Mouse (Mus musculus): ENCODE measurements around the gene Gal3st4. TPM values are rescaled to one million over a fixed set of nuclear protein-coding genes. Genes with fewer than 3 reads are reported as not detected.
A peak's percentile ranks its signal among the peaks of the same experiment; 100 is the strongest.

Gal3st4 gene
- 6.2 and 6.4 TPM in 2 replicates for polyA plus RNA-seq (2014; fragmentation: Nextera tagmentation; extraction: Ambion mirVana)

DNA sequence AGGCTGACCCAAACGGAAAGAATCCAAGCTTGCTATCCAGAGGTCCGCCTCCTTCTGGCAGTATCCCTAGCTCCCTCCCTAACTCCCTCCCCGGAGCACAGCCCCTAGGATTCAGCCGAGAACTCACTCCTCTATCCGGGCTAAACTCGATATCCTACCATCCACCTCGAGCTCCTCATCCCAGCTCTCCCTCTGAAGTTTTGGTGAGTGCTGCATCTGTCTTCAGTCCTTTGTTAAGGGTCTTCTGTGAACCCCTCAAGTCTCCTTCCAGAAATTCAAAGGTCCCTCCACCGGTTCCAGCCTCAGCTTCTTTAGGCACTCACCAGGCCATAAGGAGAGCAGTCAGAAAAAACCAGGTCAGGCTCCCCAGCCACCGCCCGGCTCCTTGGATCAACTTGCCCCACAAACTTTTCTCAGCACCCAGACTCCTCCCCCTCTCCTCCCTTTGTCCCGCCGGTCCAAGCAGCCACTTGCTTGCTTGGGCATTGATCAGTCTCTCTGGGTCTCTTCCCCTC is at the start of gene Gal3st4:
Gal3st4 (minus strand) TSS at position 432 of the 515 bp plus-strand sequence.
- WGBS: 2% methylated on average over 12 of the region's 12 CpGs
- H3K27me3 ChIP-seq (ENCODE audit: control insufficient read depth, insufficient read depth, low read length): no peaks in the 10 kb centered on the region
- peak within 1 kb of the TSS; percentile 19 for H3K4me3 ChIP-seq (ENCODE audit: low read depth, low read length)
- H3K4me2 ChIP-seq (ENCODE audit: low read depth): peak within 1 kb of the TSS; percentile 37
- peak; percentile 53 for DNase-seq (ENCODE audit: low spot score)
- no peak within 1 kb of the TSS; the same call in 1 of the 2 replicates for H3K27ac ChIP-seq (ENCODE audit: low read depth, low read length)
- H3K36me3 ChIP-seq (ENCODE audit: control insufficient read depth, insufficient read depth, low read length): peaks cover 2% of the 10 kb centered on the region; the same call in 1 of the 2 replicates
- peak; percentile 46; the same call in 1 of the 2 replicates for ATAC-seq (ENCODE audit: insufficient read depth, low FRiP score, low TSS enrichment)
- H3K9me3 ChIP-seq (ENCODE audit: control insufficient read depth, low read length): no peaks in the 10 kb centered on the region
- peak within 1 kb of the TSS; percentile 64 for H3K9ac ChIP-seq (ENCODE audit: low read length)
- peaks cover 26% of the 10 kb centered on the region for H3K4me1 ChIP-seq (ENCODE audit: control insufficient read depth, insufficient read depth, low read length)

DNA sequence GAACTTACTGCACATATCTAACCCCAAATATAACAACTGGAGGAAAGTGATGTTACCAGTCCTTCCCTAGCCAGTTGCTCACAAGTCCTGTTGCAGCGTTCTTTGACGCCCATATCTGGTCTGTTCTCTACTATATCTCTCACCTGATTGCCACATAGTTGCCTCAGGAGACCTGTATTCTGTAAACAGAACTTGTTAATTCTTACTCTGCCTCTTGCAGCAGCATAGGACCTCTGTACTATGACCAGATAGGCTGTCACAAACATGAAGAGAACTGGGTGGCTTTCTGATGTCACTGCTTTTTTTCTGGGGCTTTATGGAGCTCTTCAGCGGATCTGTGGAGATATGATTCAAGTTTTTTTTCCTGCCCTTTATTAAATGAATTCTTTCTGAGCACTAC is 40.2 kb upstream of the Gal3st4 start:
- Histone ChIP-seq H3K4me3 (ENCODE audit: low read depth, low read length) (no peak overlapping the region), H3K4me2 (ENCODE audit: low read depth) (no peak overlapping the region), H3K9me3 (ENCODE audit: control insufficient read depth, low read length) (no peaks in the 10 kb centered on the region), H3K36me3 (ENCODE audit: control insufficient read depth, insufficient read depth, low read length) (no peaks in the 10 kb centered on the region), H3K4me1 (ENCODE audit: control insufficient read depth, insufficient read depth, low read length) (no peaks in the 10 kb centered on the region), H3K9ac (ENCODE audit: low read length) (no peak overlapping the region), H3K27ac (ENCODE audit: low read depth, low read length) (no peak overlapping the region), H3K27me3 (ENCODE audit: control insufficient read depth, insufficient read depth, low read length) (no peaks in the 10 kb centered on the region)
- ATAC-seq (ENCODE audit: insufficient read depth, low FRiP score, low TSS enrichment) (no peak), DNase-seq (ENCODE audit: low spot score) (no peak)
- 90% methylated on average over 3 of the region's 3 CpGs for WGBS

DNA sequence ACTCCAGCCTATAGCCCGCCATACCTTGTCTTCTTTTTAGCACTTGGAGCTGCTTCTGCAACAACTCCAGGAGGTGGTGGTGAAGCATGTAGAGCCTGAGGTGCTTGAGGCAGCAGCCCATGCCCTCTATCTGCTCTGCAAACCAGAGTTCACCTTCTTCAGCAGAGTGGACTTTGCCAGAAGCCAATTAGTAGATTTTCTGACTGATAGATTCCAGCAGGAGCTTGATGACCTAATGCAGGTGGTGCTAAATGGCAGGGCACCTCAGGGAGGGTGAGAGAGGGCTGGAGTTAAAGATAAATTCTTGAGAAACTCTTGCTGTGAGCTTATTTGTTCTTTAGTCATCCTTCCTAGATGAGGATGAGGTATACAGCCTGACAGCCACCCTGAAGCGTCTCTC is 27.0 kb upstream of the Gal3st4 start:
- Histone ChIP-seq H3K36me3 (ENCODE audit: control insufficient read depth, insufficient read depth, low read length) (no peaks in the 10 kb centered on the region), H3K9ac (ENCODE audit: low read length) (no peak overlapping the region), H3K27ac (ENCODE audit: low read depth, low read length) (no peak overlapping the region), H3K9me3 (ENCODE audit: control insufficient read depth, low read length) (no peaks in the 10 kb centered on the region), H3K4me3 (ENCODE audit: low read depth, low read length) (no peak overlapping the region), H3K4me1 (ENCODE audit: control insufficient read depth, insufficient read depth, low read length) (no peaks in the 10 kb centered on the region), H3K4me2 (ENCODE audit: low read depth) (no peak overlapping the region), H3K27me3 (ENCODE audit: control insufficient read depth, insufficient read depth, low read length) (no peaks in the 10 kb centered on the region)
- ATAC-seq (ENCODE audit: insufficient read depth, low FRiP score, low TSS enrichment) (no peak), DNase-seq (ENCODE audit: low spot score) (no peak)
- 90% methylated on average over 2 of the region's 2 CpGs for WGBS

DNA sequence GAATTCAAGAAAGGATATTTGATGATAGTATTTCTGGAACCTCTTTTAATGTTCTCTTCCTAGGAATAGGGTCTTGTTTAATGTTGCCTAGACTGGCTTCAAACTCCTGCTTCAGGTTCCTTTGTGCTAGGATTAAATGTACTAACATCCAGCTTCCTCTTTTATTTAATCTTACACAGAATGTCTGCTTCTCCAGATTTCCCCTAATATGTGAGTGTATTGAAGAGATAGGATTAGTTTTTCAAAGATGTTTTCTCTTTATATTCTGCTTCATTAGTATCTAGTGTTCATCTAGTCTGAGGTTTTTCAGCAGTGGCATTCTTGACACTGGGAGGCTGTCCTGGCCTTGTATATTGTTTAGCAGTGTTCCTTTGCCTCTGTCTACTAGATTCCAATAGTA is 21.5 kb upstream of the Gal3st4 start:
- ATAC-seq (ENCODE audit: insufficient read depth, low FRiP score, low TSS enrichment): no peak

DNA sequence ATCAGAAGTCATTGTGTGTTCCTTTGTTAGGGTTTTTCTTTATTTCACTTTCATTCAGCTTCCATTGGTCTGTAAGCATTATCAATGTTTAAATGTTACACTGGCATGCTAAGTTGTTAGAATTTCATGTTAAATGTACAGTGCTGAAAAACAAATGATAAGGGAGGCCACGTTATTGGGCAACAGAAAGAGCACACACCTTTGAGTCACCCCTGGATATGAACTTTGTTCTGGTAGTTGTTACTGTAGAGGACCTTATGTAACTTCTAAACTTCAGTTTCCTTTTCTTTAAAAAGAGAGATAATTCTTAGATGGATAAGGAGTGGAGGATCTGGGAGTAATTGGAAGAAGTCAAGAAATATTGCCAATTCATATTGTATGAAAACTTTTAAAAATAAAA is 19.0 kb upstream of the Gal3st4 start:
- no peak overlapping the region for H3K4me3 ChIP-seq (ENCODE audit: low read depth, low read length)
- H3K4me2 ChIP-seq (ENCODE audit: low read depth): no peak overlapping the region
- no peak overlapping the region for H3K9ac ChIP-seq (ENCODE audit: low read length)
- no peaks in the 10 kb centered on the region for H3K9me3 ChIP-seq (ENCODE audit: control insufficient read depth, low read length)
- no peak for ATAC-seq (ENCODE audit: insufficient read depth, low FRiP score, low TSS enrichment)
- H3K4me1 ChIP-seq (ENCODE audit: control insufficient read depth, insufficient read depth, low read length): no peaks in the 10 kb centered on the region
- no peaks in the 10 kb centered on the region for H3K36me3 ChIP-seq (ENCODE audit: control insufficient read depth, insufficient read depth, low read length)
- 84% methylated on average over 1 of the region's 1 CpGs for WGBS
- no peak for DNase-seq (ENCODE audit: low spot score)
- H3K27ac ChIP-seq (ENCODE audit: low read depth, low read length): no peak overlapping the region
- no peaks in the 10 kb centered on the region for H3K27me3 ChIP-seq (ENCODE audit: control insufficient read depth, insufficient read depth, low read length)

More for the DNA sequence above, 21.5 kb upstream of the Gal3st4 start:
- H3K4me2 ChIP-seq (ENCODE audit: low read depth): no peak overlapping the region
- H3K9me3 ChIP-seq (ENCODE audit: control insufficient read depth, low read length): no peaks in the 10 kb centered on the region
- DNase-seq (ENCODE audit: low spot score): no peak
- no peaks in the 10 kb centered on the region for H3K36me3 ChIP-seq (ENCODE audit: control insufficient read depth, insufficient read depth, low read length)
- no peak overlapping the region for H3K9ac ChIP-seq (ENCODE audit: low read length)
- H3K4me1 ChIP-seq (ENCODE audit: control insufficient read depth, insufficient read depth, low read length): no peaks in the 10 kb centered on the region
- no peak overlapping the region for H3K4me3 ChIP-seq (ENCODE audit: low read depth, low read length)
- no peaks in the 10 kb centered on the region for H3K27me3 ChIP-seq (ENCODE audit: control insufficient read depth, insufficient read depth, low read length)
- no peak overlapping the region for H3K27ac ChIP-seq (ENCODE audit: low read depth, low read length)

DNA sequence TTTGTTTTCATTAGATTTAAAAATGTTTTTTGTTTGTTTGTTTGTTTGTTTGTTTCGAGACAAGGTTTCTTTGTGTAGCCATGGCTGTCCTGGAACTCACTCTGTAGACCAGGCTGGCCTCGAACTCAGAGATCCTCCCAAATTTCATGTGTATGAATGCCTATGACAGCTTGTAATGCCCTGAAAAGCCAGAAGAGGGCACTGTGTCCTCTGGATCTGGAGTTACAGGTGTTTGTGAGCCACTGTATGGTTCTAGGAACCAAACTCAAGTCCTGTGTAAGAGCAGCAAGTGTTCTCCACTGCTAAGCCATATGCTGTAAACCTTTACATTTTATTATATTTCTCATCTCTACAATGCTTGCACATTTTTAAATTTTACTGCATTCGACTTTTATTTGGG is 15.2 kb upstream of the Gal3st4 start:
- WGBS: 75% methylated on average over 3 of the region's 3 CpGs
- no peak overlapping the region for H3K4me3 ChIP-seq (ENCODE audit: low read depth, low read length)
- H3K4me1 ChIP-seq (ENCODE audit: control insufficient read depth, insufficient read depth, low read length): no peaks in the 10 kb centered on the region
- H3K4me2 ChIP-seq (ENCODE audit: low read depth): no peak overlapping the region
- DNase-seq (ENCODE audit: low spot score) (no peak), ATAC-seq (ENCODE audit: insufficient read depth, low FRiP score, low TSS enrichment) (no peak)
- H3K9ac ChIP-seq (ENCODE audit: low read length): no peak overlapping the region
- H3K27me3 ChIP-seq (ENCODE audit: control insufficient read depth, insufficient read depth, low read length): no peaks in the 10 kb centered on the region
- H3K36me3 ChIP-seq (ENCODE audit: control insufficient read depth, insufficient read depth, low read length): no peaks in the 10 kb centered on the region
- no peak overlapping the region for H3K27ac ChIP-seq (ENCODE audit: low read depth, low read length)
- no peaks in the 10 kb centered on the region for H3K9me3 ChIP-seq (ENCODE audit: control insufficient read depth, low read length)

DNA sequence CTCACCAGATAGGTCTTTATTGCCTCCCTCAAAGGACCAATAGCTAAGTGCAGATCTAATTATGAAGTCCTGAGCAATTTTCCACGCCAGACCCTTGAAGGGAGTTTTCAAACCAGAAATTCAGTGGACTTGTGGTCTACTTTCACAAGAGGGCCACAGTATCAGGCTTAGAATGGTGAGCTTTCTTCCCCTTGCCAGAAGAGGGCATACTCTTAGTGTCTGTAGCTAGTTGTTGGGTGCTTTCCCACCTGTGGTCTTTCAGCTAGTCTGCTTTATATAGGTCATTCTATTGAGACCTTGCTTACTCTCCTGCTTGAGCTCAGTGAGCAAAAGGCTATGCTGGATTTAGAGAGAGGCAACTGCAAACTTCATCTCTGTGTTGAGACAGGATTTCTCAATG is 10.9 kb upstream of the Gal3st4 start:
- Histone ChIP-seq H3K9ac (ENCODE audit: low read length) (no peak overlapping the region), H3K27ac (ENCODE audit: low read depth, low read length) (no peak overlapping the region), H3K9me3 (ENCODE audit: control insufficient read depth, low read length) (no peaks in the 10 kb centered on the region), H3K27me3 (ENCODE audit: control insufficient read depth, insufficient read depth, low read length) (no peaks in the 10 kb centered on the region), H3K4me1 (ENCODE audit: control insufficient read depth, insufficient read depth, low read length) (peaks cover 3% of the 10 kb centered on the region; the same call in 1 of the 2 replicates), H3K4me2 (ENCODE audit: low read depth) (no peak overlapping the region), H3K4me3 (ENCODE audit: low read depth, low read length) (no peak overlapping the region), H3K36me3 (ENCODE audit: control insufficient read depth, insufficient read depth, low read length) (no peaks in the 10 kb centered on the region)
- DNase-seq (ENCODE audit: low spot score): no peak
- WGBS: 65% methylated on average over 1 of the region's 1 CpGs
- ATAC-seq (ENCODE audit: insufficient read depth, low FRiP score, low TSS enrichment): no peak

DNA sequence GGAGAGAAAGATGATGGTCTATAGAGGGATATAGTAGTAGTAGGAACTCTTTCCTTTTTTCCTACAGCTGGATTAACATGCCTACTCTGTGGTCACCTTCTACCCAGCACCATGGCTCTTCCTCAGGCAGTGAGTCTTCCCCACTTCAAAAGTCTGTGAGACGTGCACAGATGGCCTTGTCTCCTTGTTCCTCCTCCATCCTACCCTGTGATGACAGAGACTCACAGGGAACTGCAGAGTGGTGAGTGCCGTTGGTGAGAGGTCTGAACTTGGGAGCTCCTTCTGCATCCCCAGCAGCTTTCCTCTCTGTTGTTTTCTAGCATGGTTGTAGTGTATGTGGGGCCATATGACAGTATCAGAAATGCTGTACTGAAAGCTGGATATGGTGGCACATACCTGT is 9.2 kb upstream of the Gal3st4 start:
- Histone ChIP-seq H3K27ac (ENCODE audit: low read depth, low read length) (no peak overlapping the region), H3K4me2 (ENCODE audit: low read depth) (no peak overlapping the region), H3K9ac (ENCODE audit: low read length) (no peak overlapping the region), H3K36me3 (ENCODE audit: control insufficient read depth, insufficient read depth, low read length) (peaks cover 2% of the 10 kb centered on the region), H3K4me3 (ENCODE audit: low read depth, low read length) (no peak overlapping the region), H3K27me3 (ENCODE audit: control insufficient read depth, insufficient read depth, low read length) (no peaks in the 10 kb centered on the region), H3K4me1 (ENCODE audit: control insufficient read depth, insufficient read depth, low read length) (peaks cover 20% of the 10 kb centered on the region), H3K9me3 (ENCODE audit: control insufficient read depth, low read length) (no peaks in the 10 kb centered on the region)
- DNase-seq (ENCODE audit: low spot score): no peak
- no peak for ATAC-seq (ENCODE audit: insufficient read depth, low FRiP score, low TSS enrichment)
- WGBS: 76% methylated on average over 2 of the region's 2 CpGs

DNA sequence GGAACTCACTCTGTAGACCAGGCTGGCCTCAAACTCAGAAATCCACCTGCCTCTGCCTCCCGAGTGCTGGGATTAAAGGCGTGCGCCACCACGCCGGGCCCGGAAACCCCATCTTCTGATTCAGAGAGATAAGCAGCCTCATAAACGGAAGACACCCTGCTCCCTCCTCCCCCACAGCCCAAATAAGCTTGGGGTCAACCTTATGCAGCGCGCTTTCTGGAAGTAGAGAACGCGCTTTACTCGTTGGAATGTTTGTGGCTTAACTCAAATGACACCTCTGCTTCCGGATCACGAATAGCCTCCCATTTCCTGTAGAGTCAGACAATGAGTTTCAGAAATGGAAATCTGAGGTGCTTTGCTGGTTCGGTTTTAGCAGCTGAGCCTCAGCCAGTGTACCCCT is 8.2 kb upstream of the Gal3st4 start:
- Histone ChIP-seq H3K9me3 (ENCODE audit: control insufficient read depth, low read length) (no peaks in the 10 kb centered on the region), H3K4me2 (ENCODE audit: low read depth) (no peak overlapping the region), H3K27me3 (ENCODE audit: control insufficient read depth, insufficient read depth, low read length) (no peaks in the 10 kb centered on the region), H3K4me1 (ENCODE audit: control insufficient read depth, insufficient read depth, low read length) (peaks cover 28% of the 10 kb centered on the region), H3K36me3 (ENCODE audit: control insufficient read depth, insufficient read depth, low read length) (peaks cover 4% of the 10 kb centered on the region), H3K4me3 (ENCODE audit: low read depth, low read length) (no peak overlapping the region), H3K27ac (ENCODE audit: low read depth, low read length) (no peak overlapping the region), H3K9ac (ENCODE audit: low read length) (no peak overlapping the region)
- WGBS: 95% methylated on average over 15 of the region's 15 CpGs
- DNase-seq (ENCODE audit: low spot score): no peak
- ATAC-seq (ENCODE audit: insufficient read depth, low FRiP score, low TSS enrichment): no peak
